In the genomic region with DNA sequence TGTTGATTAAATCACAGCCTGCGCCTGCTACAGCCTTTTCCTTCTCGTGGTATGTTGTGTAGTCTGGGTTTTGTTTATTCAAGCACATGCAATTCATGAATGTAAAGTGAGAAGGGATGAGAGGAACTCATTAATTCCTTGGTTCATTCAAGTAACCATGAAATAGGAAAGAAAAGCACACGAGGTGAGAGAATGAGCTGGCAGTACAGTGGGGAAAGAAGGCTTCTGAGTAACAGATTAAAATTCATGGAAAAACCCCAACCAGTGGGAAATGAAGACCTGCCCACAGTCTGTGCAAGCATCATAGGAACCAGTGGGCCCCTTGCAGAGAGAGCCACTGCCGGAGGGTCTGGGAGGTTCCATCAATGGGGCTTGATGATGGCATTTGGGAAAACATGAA, we compare ENCODE assay signal across 13 mouse cellular contexts.
"Had no signal": no experiment of that assay in that cellular context is flagged by ENCODE, and none has a peak within 500 bp of the region (broad histone marks: within the 10 kb centered on the region; RNA-seq: fewer than 3 reads in every experiment).

No protein-coding gene starts in this region.

- H3K36me3 ChIP-seq: liver, embryonic 13.5 days; neural tube, embryonic 13.5 days had no signal

- H3K27me3 ChIP-seq: liver, embryonic 13.5 days; neural tube, embryonic 13.5 days had no signal

- H3K27ac ChIP-seq: left cerebral cortex, adult 2 months; liver, embryonic 13.5 days; macrophage; neural tube, embryonic 13.5 days had no signal

- H3K9ac ChIP-seq: liver, embryonic 13.5 days; neural tube, embryonic 13.5 days had no signal

- ATAC-seq: midbrain, embryonic 16.5 days had no signal

- H3K4me3 ChIP-seq: left cerebral cortex, adult 2 months; liver, embryonic 13.5 days; myocyte; neural tube, embryonic 13.5 days had no signal

- H3K9me3 ChIP-seq: liver, embryonic 13.5 days; neural tube, embryonic 13.5 days had no signal

- H3K4me2 ChIP-seq: liver, embryonic 13.5 days; neural tube, embryonic 13.5 days had no signal

- H3K4me1 ChIP-seq: liver, embryonic 13.5 days had no signal

- DNase-seq: kidney, postnatal 10 days; kidney, postnatal 36 days; layer of hippocampus, postnatal 36 days; liver, embryonic 13.5 days; lung, adult 2 months; retina, postnatal 1 day; thymus, adult 18-20 months; thymus, postnatal 36 days had no signal
